Mouse (Mus musculus) right cerebral cortex, postnatal 10 days (tissue): ENCODE data around the gene Trim67.
A peak's percentile ranks its signal among the peaks of the same experiment; 100 is the strongest.

ENCODE experiments used
- DNase-seq, 2 experiments: peaks; one replicate each; pipeline ENCODE4 v3.0.0; 2021; ENCODE audit warnings: low spot score in 2 of 2

Trim67 gene

GRCm38 (mm10) chr8:124792708-124793107, at the start of gene Trim67:
Trim67 (plus strand) TSS chr8:124793092.
- peak; percentile 92 to 93 for DNase-seq

GRCm38 (mm10) chr8:124746661-124747060, 46.2 kb upstream of the Trim67 start:
- DNase-seq = no peak

GRCm38 (mm10) chr8:124751191-124751590, 41.7 kb upstream of the Trim67 start:
- no peak for DNase-seq

DNA sequence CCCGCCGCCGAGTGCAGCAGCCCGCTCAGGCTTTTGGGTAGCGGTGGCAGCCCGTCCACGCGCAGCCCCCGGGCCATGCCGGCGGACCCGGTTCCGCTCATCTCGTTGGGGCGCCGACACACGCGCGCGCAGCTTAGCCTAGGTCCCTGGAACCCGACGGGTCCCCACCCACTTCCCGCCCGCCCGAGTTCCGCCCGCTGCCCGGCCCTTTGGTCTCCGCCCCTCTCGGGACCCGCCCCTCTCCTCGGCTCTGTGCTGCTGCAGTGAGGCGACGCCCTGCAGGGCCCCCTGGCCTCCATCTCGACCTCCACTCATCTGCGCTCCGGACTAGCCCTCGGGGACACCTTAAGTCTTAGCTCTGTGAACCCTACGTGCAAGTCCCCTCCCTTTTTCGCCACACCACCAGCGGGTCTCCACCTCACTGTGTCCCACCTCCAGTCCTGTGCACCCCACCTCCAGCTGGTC, 41.2 kb upstream of the Trim67 start, which contains the start of gene Fam89a:
Fam89a (minus strand) TSS at position 124 of the 465 bp plus-strand sequence.
- DNase-seq = peak in 1 of 2 experiments; percentile 34

DNA sequence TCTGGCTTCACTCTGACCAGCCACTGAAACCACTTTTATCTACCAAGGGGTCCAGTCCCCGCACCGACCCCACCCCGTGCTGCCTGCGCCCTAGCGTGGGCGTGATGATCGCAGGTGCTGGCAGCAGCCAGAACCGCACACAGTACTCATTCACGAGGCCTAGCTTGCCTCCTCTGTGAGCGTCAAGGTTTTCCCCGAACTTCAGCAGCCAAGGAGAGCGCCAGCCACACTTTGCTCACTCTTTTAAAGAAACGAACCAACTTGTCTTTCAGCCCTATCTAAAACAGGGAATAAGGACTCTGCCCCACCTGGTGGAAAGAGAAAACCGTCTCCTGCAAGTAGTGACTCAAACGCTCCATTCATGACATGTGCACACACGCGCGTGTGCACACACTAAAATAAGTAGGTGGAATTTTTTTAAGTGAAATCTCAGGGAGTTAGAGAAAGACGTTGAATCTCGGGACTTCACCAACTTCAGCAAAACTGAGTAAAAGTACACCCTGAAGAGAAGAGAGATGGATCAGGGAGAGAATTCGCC, 40.5 kb upstream of the Trim67 start:
- no peak for DNase-seq

DNA sequence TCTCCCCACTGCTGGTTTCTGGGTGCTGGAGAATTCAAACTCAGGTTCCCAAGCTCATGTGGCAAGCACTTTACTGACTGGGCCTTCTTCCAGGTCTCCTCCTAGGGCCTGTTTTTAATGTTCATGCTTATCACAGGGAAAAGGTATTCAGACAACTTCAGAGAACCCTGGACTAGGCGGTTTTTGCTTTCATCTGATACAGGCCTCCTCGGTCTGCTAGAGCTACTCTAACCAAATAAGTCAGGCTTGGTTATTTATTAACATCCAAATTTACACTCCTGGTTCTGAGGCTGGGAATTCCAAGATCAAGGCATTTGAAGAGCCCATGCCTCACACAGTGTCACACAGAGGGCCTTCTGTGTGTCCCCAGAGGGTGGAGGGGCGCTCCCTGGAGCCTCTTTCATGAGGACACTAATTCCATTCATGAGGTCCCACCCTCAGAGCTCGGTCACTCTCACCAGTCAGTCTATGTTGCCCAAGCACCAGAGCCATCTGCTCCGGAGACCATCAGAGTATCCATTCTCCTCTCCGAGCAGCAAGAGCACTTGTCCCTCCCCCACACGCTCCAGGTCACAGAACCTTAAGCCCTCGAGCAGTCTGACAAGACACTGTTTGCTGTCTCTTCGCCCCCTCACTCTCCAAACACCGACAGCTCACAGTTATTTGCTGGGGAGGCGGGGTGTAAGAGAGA, 38.6 kb upstream of the Trim67 start:
- peak; percentile 68 to 79 for DNase-seq

GRCm38 (mm10) chr8:124754792-124755190, 38.1 kb upstream of the Trim67 start:
- no peak for DNase-seq

DNA sequence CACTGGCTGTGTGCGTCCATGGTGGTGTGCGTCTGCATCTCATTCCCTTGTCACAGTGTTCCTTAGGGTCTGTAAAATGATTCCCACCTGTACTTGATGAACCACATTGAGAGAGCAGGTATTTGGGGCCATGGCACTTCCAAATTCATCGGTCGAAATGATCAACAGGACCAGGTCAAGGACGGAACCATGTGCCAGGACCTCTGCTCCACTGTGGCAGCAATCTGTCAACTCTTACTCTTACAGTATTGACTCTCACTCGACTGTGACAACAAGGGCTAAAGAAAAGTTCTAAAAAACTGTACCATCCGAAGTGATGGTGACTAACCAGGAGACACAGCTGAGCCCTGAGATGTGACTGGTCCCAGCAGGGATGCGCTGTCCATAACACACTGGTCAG, 37.4 kb upstream of the Trim67 start:
- no peak for DNase-seq

DNA sequence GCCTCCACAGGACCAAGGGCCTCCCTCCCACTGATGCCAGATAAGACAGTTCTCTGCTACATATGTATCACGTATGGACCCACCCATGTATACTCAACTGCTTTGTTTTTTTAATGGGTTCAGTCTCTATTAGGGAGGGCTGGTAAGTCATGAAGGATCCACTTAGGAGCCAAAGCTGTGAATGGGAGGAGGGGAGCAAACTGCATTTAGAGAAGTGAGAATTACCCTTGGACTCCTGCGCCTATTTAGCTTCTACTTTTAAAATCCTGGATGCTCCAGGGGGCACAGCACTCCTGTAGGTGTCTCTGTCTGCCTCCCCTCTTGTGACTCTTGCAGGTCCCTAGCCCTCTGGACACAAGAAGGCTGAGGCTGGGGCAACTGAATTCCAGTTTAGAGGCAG, 36.7 kb upstream of the Trim67 start:
- no peak for DNase-seq

- DNase-seq = no peak
Observed at GRCm38 (mm10) chr8:124756601-124757000, 36.3 kb upstream of the Trim67 start.

DNA sequence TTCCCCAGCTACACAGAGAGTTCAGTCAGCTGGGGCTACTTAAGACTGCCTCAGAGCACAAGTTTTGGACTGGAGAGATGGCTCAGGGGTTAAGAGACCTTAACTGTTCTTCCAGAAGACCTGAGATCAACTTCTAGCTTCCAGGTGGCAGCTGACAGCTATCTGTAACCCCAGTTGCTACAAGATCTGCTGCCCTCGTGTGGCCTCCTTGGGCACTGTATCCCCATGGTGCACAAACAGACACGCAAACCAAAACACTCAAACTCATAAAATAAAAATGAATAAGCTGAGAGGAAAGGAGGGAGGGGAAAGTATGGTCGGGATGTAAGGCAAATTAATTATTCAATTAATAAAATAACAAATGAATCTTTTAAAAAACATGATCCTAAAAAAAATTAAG, 34.3 kb upstream of the Trim67 start:
- DNase-seq = peak in 1 of 2 experiments; percentile 58

DNA sequence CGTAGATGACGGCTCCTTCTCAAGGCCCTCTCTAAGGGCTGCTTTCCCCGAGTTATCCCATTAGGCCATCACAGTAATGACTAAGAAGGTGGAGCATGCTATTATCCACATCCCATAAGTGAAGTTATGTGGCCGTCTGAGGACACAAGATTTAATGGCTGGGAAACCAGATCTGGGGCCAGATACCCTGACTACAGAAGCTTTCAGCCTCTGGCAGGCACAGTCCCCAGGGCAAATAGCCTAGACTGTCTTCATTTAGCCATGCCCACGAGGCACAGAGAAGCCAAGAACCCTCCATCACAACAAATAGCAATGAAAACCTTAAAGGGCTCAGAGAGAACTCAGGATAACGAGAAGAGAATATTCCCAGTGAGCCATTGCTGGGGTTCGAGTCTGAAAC, 29.8 kb upstream of the Trim67 start:
- DNase-seq = no peak

DNA sequence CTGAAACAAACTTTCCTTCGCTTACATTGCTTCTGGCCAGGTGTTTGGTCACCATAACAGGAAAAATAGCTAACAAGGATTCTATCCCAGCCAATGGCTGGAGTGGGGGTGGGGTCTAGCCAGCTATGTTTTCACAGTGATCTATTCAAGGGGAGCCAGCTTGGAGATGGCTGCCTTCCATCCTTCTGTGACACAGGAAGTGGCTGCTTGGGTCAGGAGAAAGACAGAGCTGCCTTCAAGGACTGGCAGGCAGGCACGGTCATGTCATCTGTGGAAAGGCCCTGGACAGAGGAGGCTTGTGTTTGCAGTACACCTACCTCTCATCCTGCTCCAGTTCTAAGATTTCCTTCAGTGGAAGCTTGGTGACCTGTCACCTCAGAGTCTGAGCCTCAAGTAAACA, 20.5 kb upstream of the Trim67 start:
- peak; percentile 74 to 80 for DNase-seq

DNA sequence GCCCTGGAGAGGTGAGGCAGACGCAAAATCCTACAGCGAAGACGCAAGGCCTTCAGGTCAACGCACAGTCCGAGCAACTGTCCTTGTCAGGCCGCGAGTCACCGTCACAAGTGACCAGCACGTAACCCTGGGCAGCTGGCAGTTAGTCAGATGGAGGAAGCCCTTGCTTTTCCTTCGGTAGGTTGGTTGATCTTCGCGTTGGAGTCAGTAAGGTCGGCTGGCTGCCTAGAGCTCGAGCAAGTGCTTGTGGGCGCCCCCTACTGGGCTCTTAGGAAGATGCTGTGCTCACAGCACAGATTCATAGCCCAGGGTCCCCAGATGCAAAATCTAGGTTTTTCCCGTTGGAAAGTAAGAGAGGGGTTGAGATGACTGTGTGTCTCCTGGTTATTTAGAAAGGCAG, 17.2 kb upstream of the Trim67 start:
- peak; percentile 79 to 84 for DNase-seq

- DNase-seq = peak; percentile 46 to 68
Observed at GRCm38 (mm10) chr8:124780236-124780635, 12.7 kb upstream of the Trim67 start.

GRCm38 (mm10) chr8:124782431-124782830, 10.5 kb upstream of the Trim67 start:
- DNase-seq = no peak

GRCm38 (mm10) chr8:124783228-124783627, 9.7 kb upstream of the Trim67 start:
- no peak for DNase-seq

DNA sequence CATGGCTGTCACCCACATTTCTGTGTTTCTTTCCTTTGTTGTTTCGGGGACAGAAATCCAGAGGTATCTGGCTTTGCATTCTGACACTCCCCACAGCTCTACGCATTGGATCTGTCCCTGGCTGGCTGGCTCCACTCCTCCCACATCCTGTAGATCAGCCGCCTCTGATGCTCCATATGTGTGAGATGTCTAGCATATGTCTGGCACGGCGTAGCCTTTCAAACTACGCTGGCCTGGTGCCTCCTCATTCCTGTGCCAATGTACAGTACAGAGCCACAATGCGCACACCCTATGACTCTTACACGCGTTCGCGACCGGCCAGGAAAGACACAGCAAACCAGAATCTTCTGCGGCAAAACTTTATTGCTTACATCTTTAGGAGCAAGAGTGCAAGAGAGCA, 8.3 kb upstream of the Trim67 start:
- peak; percentile 73 to 85 for DNase-seq

- no peak for DNase-seq
Observed at GRCm38 (mm10) chr8:124790676-124791075, 2.2 kb upstream of the Trim67 start.

DNA sequence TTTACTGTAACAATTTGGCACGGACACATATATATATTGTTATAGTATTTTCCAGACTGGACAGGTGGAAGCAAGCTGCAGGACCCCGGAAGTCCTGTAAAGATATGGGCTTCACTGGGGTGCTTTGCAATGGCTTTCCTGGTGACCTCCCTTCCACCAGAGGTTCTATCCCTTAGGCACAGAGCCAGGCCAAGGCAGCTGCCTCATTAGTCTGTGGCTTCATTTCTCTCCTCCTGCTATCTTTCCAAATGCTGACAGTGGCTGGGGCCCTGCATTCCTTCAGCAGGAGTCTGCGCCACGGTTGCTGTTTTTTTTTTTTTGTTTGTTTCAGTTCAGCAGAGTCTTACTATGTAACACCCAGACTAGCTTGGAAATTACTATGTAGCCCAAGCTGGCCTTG, 1.1 kb upstream of the Trim67 start:
- DNase-seq = no peak

GRCm38 (mm10) chr8:124792186-124792585, 706 bp upstream of the Trim67 start:
- DNase-seq = peak; percentile 79 to 83

GRCm38 (mm10) chr8:124793172-124793651, 320 bp downstream of the Trim67 start:
- peak; percentile 86 to 89 for DNase-seq
